Mouse (Mus musculus) MEL (cell line): ENCODE measurements at regions not wholly inside any gene's neighbourhood (a gene's known extent, or its start where the extent isn't known, plus 50 kb on each side); places are given as distances from the start of the nearest gene placed in this dataset.

Experiments used
- DNase-seq: peaks from one replicate; pipeline ENCODE4 v3.0.0; 2011; ENCODE audit warnings: low read depth, low spot score
- H3K27ac ChIP-seq: 2 replicates; pipeline ENCODE4 v1.5.1; 2012; ENCODE audit warnings: low read depth, mild to moderate bottlenecking, control low read depth, low read length, moderate library complexity; ENCODE audit not compliant: control insufficient read depth
- H3K27me3 ChIP-seq, 2 experiments: fragments of 150-350 bp in 1 of 2; sonication (generic) in 1 of 2; 2 replicates each; pipeline ENCODE4 v1.6.1; 2012; ENCODE audit warnings: low read length in 2 of 2, mild to moderate bottlenecking in 2 of 2, improper control_type of control experiment in 1 of 2, moderate library complexity in 1 of 2; ENCODE audit not compliant: insufficient read depth in 2 of 2, control insufficient read depth in 1 of 2
- H3K36me3 ChIP-seq, 2 experiments: 2 replicates each; pipeline ENCODE4 v1.6.1; 2012 to 2014; ENCODE audit warnings: low read length in 2 of 2, improper control_type of control experiment in 1 of 2, inconsistent platforms in 1 of 2, mild to moderate bottlenecking in 1 of 2; ENCODE audit not compliant: insufficient read depth in 2 of 2, control insufficient read depth in 1 of 2
- H3K4me1 ChIP-seq, 2 experiments: fragments of 150-350 bp in 1 of 2; sonication (generic) in 1 of 2; 2 replicates each; pipeline ENCODE4 v1.6.1; 2012; ENCODE audit warnings: low read length in 2 of 2, improper control_type of control experiment in 1 of 2, mild to moderate bottlenecking in 1 of 2; ENCODE audit not compliant: insufficient read depth in 2 of 2, control insufficient read depth in 1 of 2
- H3K4me3 ChIP-seq, 2 experiments: fragments of 150-350 bp in 1 of 2; sonication (generic) in 1 of 2; 2 replicates each; pipeline ENCODE4 v1.5.1; 2012; ENCODE audit warnings: low read depth in 2 of 2, low read length in 2 of 2, mild to moderate bottlenecking in 2 of 2, moderate library complexity in 2 of 2, control low read depth in 1 of 2, improper control_type of control experiment in 1 of 2; ENCODE audit not compliant: control insufficient read depth in 1 of 2, insufficient read depth in 1 of 2
- H3K79me2 ChIP-seq: 2 replicates; pipeline ENCODE4 v1.6.1; 2012; ENCODE audit warnings: mild to moderate bottlenecking, low read length, moderate library complexity; ENCODE audit not compliant: control insufficient read depth, poor library complexity, insufficient read depth
- H3K9ac ChIP-seq: 2 replicates; pipeline ENCODE4 v1.6.1; 2012; ENCODE audit warnings: low read depth, mild to moderate bottlenecking, control low read depth, low read length, moderate library complexity; ENCODE audit not compliant: control insufficient read depth, poor library complexity, severe bottlenecking
- H3K9me3 ChIP-seq: fragments of 150-350 bp; sonication (generic); replicated peaks from 2 replicates; pipeline ENCODE4 v1.6.1; 2012; ENCODE audit warnings: mild to moderate bottlenecking, low read length, improper control_type of control experiment, moderate library complexity; ENCODE audit not compliant: insufficient read depth
- CHD2 ChIP-seq: IDR thresholded peaks from 2 replicates; pipeline ENCODE4 v1.6.1; 2011; ENCODE audit warnings: low read length, improper control_type of control experiment
- ETS1 ChIP-seq: IDR thresholded peaks from 2 replicates; pipeline ENCODE4 v1.6.1; 2012; ENCODE audit warnings: low read depth, mild to moderate bottlenecking, inconsistent platforms, low read length, improper control_type of control experiment, moderate library complexity
- GATA1 ChIP-seq: IDR thresholded peaks from 2 replicates; pipeline ENCODE4 v1.6.1; 2011; ENCODE audit warnings: low read depth, low read length, improper control_type of control experiment
- MAFK ChIP-seq: IDR thresholded peaks from 2 replicates; pipeline ENCODE4 v1.6.1; 2011; ENCODE audit warnings: low read depth, mild to moderate bottlenecking, low read length, improper control_type of control experiment, borderline replicate concordance
- MAZ ChIP-seq: IDR thresholded peaks from 2 replicates; pipeline ENCODE4 v1.6.1; 2012; ENCODE audit warnings: low read depth, mild to moderate bottlenecking, inconsistent platforms, low read length, improper control_type of control experiment
- MEF2A ChIP-seq: IDR thresholded peaks from 2 replicates; pipeline ENCODE4 v1.6.1; 2014; ENCODE audit warnings: low read depth, mild to moderate bottlenecking, inconsistent platforms, low read length, improper control_type of control experiment; ENCODE audit not compliant: poor library complexity, insufficient replicate concordance, severe bottlenecking; ENCODE audit errors: extremely low read depth
- MYC ChIP-seq: IDR thresholded peaks from 2 replicates; pipeline ENCODE4 v1.6.1; 2011; ENCODE audit warnings: low read depth, mild to moderate bottlenecking, low read length, improper control_type of control experiment, moderate library complexity
- NELFE ChIP-seq: IDR thresholded peaks from 2 replicates; pipeline ENCODE4 v1.6.1; 2011; ENCODE audit warnings: low read depth, low read length, improper control_type of control experiment
- POLR2AphosphoS5 ChIP-seq: IDR thresholded peaks from 2 replicates; pipeline ENCODE4 v1.6.1; 2012; ENCODE audit warnings: low read depth, borderline replicate concordance, mild to moderate bottlenecking, inconsistent platforms, low read length, moderate library complexity, mixed read lengths
- SIN3A ChIP-seq: IDR thresholded peaks from 2 replicates; pipeline ENCODE4 v1.6.1; 2012; ENCODE audit warnings: low read length, improper control_type of control experiment, inconsistent platforms
- TCF12 ChIP-seq: IDR thresholded peaks from 2 replicates; pipeline ENCODE4 v1.6.1; 2014; ENCODE audit warnings: low read depth, mild to moderate bottlenecking, inconsistent platforms, low read length, improper control_type of control experiment, moderate library complexity
- UBTF ChIP-seq: IDR thresholded peaks from 2 replicates; pipeline ENCODE4 v1.6.1; 2012; ENCODE audit warnings: low read depth, mild to moderate bottlenecking, inconsistent platforms, low read length, improper control_type of control experiment, moderate library complexity, borderline replicate concordance; ENCODE audit not compliant: insufficient read depth
- USF2 ChIP-seq, 2 experiments: IDR thresholded peaks; 2 replicates each; pipeline ENCODE4 v1.6.1; 2011 to 2012; ENCODE audit warnings: improper control_type of control experiment in 2 of 2, low read length in 2 of 2, borderline replicate concordance in 1 of 2, inconsistent platforms in 1 of 2, low read depth in 1 of 2, mild to moderate bottlenecking in 1 of 2; ENCODE audit not compliant: insufficient read depth in 1 of 2
- ZMIZ1 ChIP-seq: IDR thresholded peaks from 2 replicates; pipeline ENCODE4 v1.6.1; 2012; ENCODE audit warnings: low read depth, mild to moderate bottlenecking, inconsistent platforms, low read length, improper control_type of control experiment, moderate library complexity
- ZNF384 ChIP-seq: IDR thresholded peaks from 2 replicates; pipeline ENCODE4 v1.6.1; 2012; ENCODE audit warnings: low read depth, mild to moderate bottlenecking, inconsistent platforms, low read length, improper control_type of control experiment

DNA sequence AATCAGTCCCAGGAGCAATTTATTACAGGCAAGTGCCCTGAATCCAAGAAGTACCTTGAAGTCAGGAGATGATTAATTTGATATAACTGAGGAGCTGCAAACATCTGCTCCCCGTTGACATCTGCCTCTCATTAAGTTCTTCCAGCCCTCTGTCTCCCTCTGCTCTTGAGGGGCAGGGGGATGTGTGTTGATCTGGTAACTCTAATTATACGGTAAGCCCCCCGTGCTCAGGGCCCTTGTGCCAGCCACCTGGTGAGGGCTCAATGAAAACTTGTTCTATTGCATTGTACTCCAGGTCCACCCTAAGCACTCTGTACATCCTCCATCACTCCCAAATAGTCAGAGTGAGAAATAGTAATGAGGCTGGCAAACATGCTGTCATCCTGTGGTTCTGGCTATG is 149.6 kb upstream of the Zfp462 start:
- Histone ChIP-seq H3K79me2 (no peaks in the 10 kb centered on the region), H3K4me3 (no peak overlapping the region), H3K4me1 (no peaks in the 10 kb centered on the region), H3K36me3 (no peaks in the 10 kb centered on the region), H3K27ac (no peak overlapping the region), H3K9me3 (no peaks in the 10 kb centered on the region), H3K9ac (no peak overlapping the region), H3K27me3 (no peaks in the 10 kb centered on the region)
- DNase-seq = no peak
- TF ChIP-seq MAZ = no peak
- no peak for TF ChIP-seq CHD2
- TF ChIP-seq SIN3A = no peak
- no peak for TF ChIP-seq USF2 (IDR thresholded peaks at IDR 0.05; ENCODE audit: borderline replicate concordance in 1 of 2, insufficient read depth in 1 of 2, low read depth in 1 of 2, low read length in 2 of 2)
- TF ChIP-seq TCF12 = no peak
- TF ChIP-seq ETS1 = no peak
- TF ChIP-seq MYC = no peak
- no peak for TF ChIP-seq UBTF
- no peak for TF ChIP-seq MEF2A
- no peak for TF ChIP-seq ZMIZ1
- no peak for TF ChIP-seq ZNF384

DNA sequence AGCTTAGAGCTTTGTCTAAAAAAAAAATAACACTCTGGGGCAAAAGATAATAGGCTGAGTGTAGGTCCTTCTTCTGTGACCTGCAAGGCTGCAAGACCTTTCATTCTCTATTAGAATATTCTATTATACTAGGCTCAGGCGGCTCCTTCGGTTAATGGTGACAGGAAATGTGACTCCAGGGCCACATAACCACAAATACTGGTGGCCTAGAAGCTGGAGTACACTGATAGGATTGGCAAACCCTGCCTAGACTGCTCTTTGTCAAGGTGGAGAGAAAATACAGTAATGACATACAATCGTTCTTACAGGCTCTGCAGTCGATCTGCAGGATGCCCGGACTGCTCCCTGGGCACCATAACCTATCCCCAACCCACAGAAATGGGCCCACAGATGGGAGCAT is 146.3 kb upstream of the Zfp462 start:
- Histone ChIP-seq H3K27me3 (no peaks in the 10 kb centered on the region), H3K4me1 (no peaks in the 10 kb centered on the region), H3K9me3 (no peaks in the 10 kb centered on the region), H3K36me3 (no peaks in the 10 kb centered on the region), H3K79me2 (no peaks in the 10 kb centered on the region), H3K4me3 (no peak overlapping the region), H3K9ac (no peak overlapping the region), H3K27ac (no peak overlapping the region)
- no peak for DNase-seq
- TF ChIP-seq TCF12 (no peak), MAFK (no peak), MEF2A (no peak), GATA1 (no peak)

DNA sequence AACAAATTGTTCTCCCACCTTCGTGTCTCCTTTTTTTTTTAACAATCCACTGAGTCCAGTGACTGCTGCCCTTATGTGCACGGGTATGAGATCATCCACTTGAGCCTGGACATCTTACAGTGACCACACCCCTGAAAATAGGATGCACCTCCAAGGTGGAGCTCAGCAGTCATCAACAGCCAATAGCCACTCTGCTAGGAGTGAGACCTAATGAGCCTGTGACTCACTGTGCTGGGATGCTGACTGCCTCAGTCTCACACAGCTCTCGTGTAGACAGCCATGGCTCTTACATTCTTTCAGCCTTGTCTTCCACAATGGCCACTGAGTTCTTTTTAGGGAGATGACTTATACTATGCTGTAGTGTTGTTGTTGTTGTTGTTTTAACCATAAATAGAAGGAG is 133.7 kb upstream of the Zfp462 start:
- no peak overlapping the region for H3K9ac ChIP-seq
- H3K36me3 ChIP-seq = no peaks in the 10 kb centered on the region
- H3K4me3 ChIP-seq = no peak overlapping the region
- no peak for TF ChIP-seq MEF2A
- no peak for TF ChIP-seq MAZ
- no peak for TF ChIP-seq MYC
- TF ChIP-seq NELFE = no peak
- no peak for TF ChIP-seq POLR2AphosphoS5
- no peak for TF ChIP-seq CHD2
- H3K27me3 ChIP-seq = no peaks in the 10 kb centered on the region
- no peak for DNase-seq
- no peaks in the 10 kb centered on the region for H3K4me1 ChIP-seq
- H3K27ac ChIP-seq = no peak overlapping the region
- H3K9me3 ChIP-seq = no peaks in the 10 kb centered on the region
- no peaks in the 10 kb centered on the region for H3K79me2 ChIP-seq
